Mouse (Mus musculus): ENCODE results near the gene Pbx1. TPM values are rescaled to one million over a fixed set of nuclear protein-coding genes. Genes with fewer than 3 reads are reported as not detected.

Gene Pbx1
- total and polyA plus RNA-seq, 2 experiments: 6.1 to 7.7 TPM

DNA sequence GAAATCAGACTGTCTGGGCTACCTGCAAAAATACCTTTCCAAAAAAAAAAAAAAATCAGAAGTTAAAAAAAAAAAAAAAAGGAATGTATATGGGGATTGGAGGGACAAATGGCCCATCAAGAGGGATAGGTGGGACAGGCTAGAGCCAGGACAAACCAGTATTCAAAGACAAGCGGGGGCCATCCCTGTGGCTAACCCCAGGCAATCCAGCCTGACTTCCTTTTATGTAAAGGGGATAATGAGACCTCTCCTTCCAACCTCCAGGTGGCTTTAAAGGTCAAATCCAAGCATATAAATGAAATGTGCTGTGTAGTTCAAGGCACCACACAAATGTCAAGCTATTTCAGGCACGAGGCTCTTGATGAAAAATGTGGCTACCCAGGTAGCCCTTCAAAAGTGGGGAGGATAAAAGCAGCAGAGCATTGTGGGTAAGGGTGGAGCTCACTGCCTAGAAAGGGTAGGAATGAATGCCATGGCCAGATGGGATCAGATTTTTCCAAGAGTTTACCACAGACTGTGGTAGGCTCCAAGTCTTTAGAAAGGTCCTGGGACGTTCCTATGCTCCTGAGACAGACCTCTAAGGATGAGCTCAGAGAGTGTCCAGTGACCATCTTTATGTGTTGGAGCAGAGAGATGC, 36.4 kb downstream of the Pbx1 start:
- 98% methylated on average over 3 of the region's 3 CpGs for WGBS

DNA sequence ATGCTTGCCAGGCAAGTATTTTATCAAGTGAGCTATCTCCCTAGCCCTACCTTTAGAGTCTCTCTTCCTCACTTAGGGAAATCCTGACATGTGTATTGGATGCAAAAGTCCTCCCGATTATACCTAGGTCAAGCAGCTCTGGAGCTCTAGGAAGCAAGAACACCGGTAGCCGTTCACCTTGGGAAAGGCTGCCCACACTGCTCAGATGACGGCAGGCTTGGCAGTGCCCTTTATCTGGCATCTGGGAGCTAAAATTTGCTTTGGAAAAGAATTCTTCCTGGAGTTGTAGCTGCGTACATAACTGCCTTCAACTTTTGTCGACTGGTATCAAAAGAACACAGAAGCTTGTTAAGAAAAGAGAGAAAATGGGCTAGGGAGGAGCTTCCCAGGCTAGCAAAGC, 37.5 kb downstream of the Pbx1 start:
- Histone ChIP-seq H3K9ac (ENCODE audit: low read depth, low read length) (no peak overlapping the region), H3K36me3 (ENCODE audit: control insufficient read depth, insufficient read depth, low read length) (no peaks in the 10 kb centered on the region), H3K27ac (replicated peaks; ENCODE audit: insufficient read depth, low read depth, low read length) (no peak overlapping the region), H3K27me3 (ENCODE audit: control insufficient read depth, insufficient read depth, low read length) (no peaks in the 10 kb centered on the region), H3K79me2 (ENCODE audit: control insufficient read depth, insufficient read depth, low read length) (no peaks in the 10 kb centered on the region; the same call in 1 of the 2 replicates), H3K4me1 (ENCODE audit: control insufficient read depth, insufficient read depth, low read length) (peaks cover 2% of the 10 kb centered on the region; the same call in 1 of the 2 replicates), H3K4me3 (ENCODE audit: insufficient read depth, low read depth, low read length) (no peak overlapping the region)
- DNase-seq (ENCODE audit: extremely low read depth, low read depth, low spot score): no peak
- WGBS: 83% methylated on average over 6 of the region's 6 CpGs
- no peak for TF ChIP-seq POLR2A (IDR thresholded peaks at IDR 0.05; ENCODE audit: extremely low read depth, insufficient read depth, low read length)
- TF ChIP-seq CTCF (IDR thresholded peaks at IDR 0.05; ENCODE audit: low read depth, low read length): no peak

More for the DNA sequence above, 36.4 kb downstream of the Pbx1 start:
- no peak overlapping the region for H3K27ac ChIP-seq (replicated peaks; ENCODE audit: insufficient read depth, low read depth, low read length)
- H3K4me3 ChIP-seq (ENCODE audit: insufficient read depth, low read depth, low read length): no peak overlapping the region
- H3K4me1 ChIP-seq (ENCODE audit: control insufficient read depth, insufficient read depth, low read length): peaks cover 2% of the 10 kb centered on the region; the same call in 1 of the 2 replicates
- DNase-seq (ENCODE audit: extremely low read depth, low read depth, low spot score): no peak
- no peaks in the 10 kb centered on the region; the same call in 1 of the 2 replicates for H3K79me2 ChIP-seq (ENCODE audit: control insufficient read depth, insufficient read depth, low read length)
- TF ChIP-seq POLR2A (IDR thresholded peaks at IDR 0.05; ENCODE audit: extremely low read depth, insufficient read depth, low read length): no peak
- TF ChIP-seq CTCF (IDR thresholded peaks at IDR 0.05; ENCODE audit: low read depth, low read length): no peak
- no peaks in the 10 kb centered on the region for H3K36me3 ChIP-seq (ENCODE audit: control insufficient read depth, insufficient read depth, low read length)
- H3K27me3 ChIP-seq (ENCODE audit: control insufficient read depth, insufficient read depth, low read length): no peaks in the 10 kb centered on the region
- H3K9ac ChIP-seq (ENCODE audit: low read depth, low read length): no peak overlapping the region

- Histone ChIP-seq H3K4me3 (ENCODE audit: insufficient read depth, low read depth, low read length) (no peak overlapping the region), H3K36me3 (ENCODE audit: control insufficient read depth, insufficient read depth, low read length) (no peaks in the 10 kb centered on the region), H3K27me3 (ENCODE audit: control insufficient read depth, insufficient read depth, low read length) (no peaks in the 10 kb centered on the region), H3K4me1 (ENCODE audit: control insufficient read depth, insufficient read depth, low read length) (peaks cover 2% of the 10 kb centered on the region; the same call in 1 of the 2 replicates), H3K79me2 (ENCODE audit: control insufficient read depth, insufficient read depth, low read length) (no peaks in the 10 kb centered on the region; the same call in 1 of the 2 replicates), H3K9ac (ENCODE audit: low read depth, low read length) (no peak overlapping the region), H3K27ac (replicated peaks; ENCODE audit: insufficient read depth, low read depth, low read length) (no peak overlapping the region)
- DNase-seq (ENCODE audit: extremely low read depth, low read depth, low spot score): no peak
- TF ChIP-seq POLR2A (IDR thresholded peaks at IDR 0.05; ENCODE audit: extremely low read depth, insufficient read depth, low read length): no peak
- no peak for TF ChIP-seq CTCF (IDR thresholded peaks at IDR 0.05; ENCODE audit: low read depth, low read length)
- 78% methylated on average over 4 of the region's 4 CpGs for WGBS
Observed at GRCm38 (mm10) chr1:168393456-168393855, 38.6 kb downstream of the Pbx1 start.

GRCm38 (mm10) chr1:168392500-168392853, 39.6 kb downstream of the Pbx1 start:
- no peak for DNase-seq (ENCODE audit: extremely low read depth, low read depth, low spot score)
- no peaks in the 10 kb centered on the region; the same call in 1 of the 2 replicates for H3K79me2 ChIP-seq (ENCODE audit: control insufficient read depth, insufficient read depth, low read length)
- H3K27me3 ChIP-seq (ENCODE audit: control insufficient read depth, insufficient read depth, low read length): no peaks in the 10 kb centered on the region
- 96% methylated on average over 5 of the region's 5 CpGs for WGBS
- no peak overlapping the region for H3K27ac ChIP-seq (replicated peaks; ENCODE audit: insufficient read depth, low read depth, low read length)
- no peaks in the 10 kb centered on the region for H3K36me3 ChIP-seq (ENCODE audit: control insufficient read depth, insufficient read depth, low read length)
- H3K9ac ChIP-seq (ENCODE audit: low read depth, low read length): no peak overlapping the region
- no peak for TF ChIP-seq CTCF (IDR thresholded peaks at IDR 0.05; ENCODE audit: low read depth, low read length)
- no peak for TF ChIP-seq POLR2A (IDR thresholded peaks at IDR 0.05; ENCODE audit: extremely low read depth, insufficient read depth, low read length)
- peaks cover 2% of the 10 kb centered on the region; the same call in 1 of the 2 replicates for H3K4me1 ChIP-seq (ENCODE audit: control insufficient read depth, insufficient read depth, low read length)
- no peak overlapping the region for H3K4me3 ChIP-seq (ENCODE audit: insufficient read depth, low read depth, low read length)

GRCm38 (mm10) chr1:168391617-168392499, 40.2 kb downstream of the Pbx1 start:
- H3K9ac ChIP-seq (ENCODE audit: low read depth, low read length): no peak overlapping the region
- DNase-seq (ENCODE audit: extremely low read depth, low read depth, low spot score): no peak
- no peaks in the 10 kb centered on the region; the same call in 1 of the 2 replicates for H3K79me2 ChIP-seq (ENCODE audit: control insufficient read depth, insufficient read depth, low read length)
- H3K4me1 ChIP-seq (ENCODE audit: control insufficient read depth, insufficient read depth, low read length): peaks cover 2% of the 10 kb centered on the region; the same call in 1 of the 2 replicates
- no peaks in the 10 kb centered on the region for H3K27me3 ChIP-seq (ENCODE audit: control insufficient read depth, insufficient read depth, low read length)
- no peak overlapping the region for H3K4me3 ChIP-seq (ENCODE audit: insufficient read depth, low read depth, low read length)
- 74% methylated on average over 20 of the region's 20 CpGs for WGBS
- H3K27ac ChIP-seq (replicated peaks; ENCODE audit: insufficient read depth, low read depth, low read length): no peak overlapping the region
- H3K36me3 ChIP-seq (ENCODE audit: control insufficient read depth, insufficient read depth, low read length): no peaks in the 10 kb centered on the region
- no peak for TF ChIP-seq CTCF (IDR thresholded peaks at IDR 0.05; ENCODE audit: low read depth, low read length)
- no peak for TF ChIP-seq POLR2A (IDR thresholded peaks at IDR 0.05; ENCODE audit: extremely low read depth, insufficient read depth, low read length)
